Mouse (Mus musculus): ENCODE measurements around the gene Ccl4. TPM values are rescaled to one million over a fixed set of nuclear protein-coding genes. Genes with fewer than 3 reads are reported as not detected.

The Ccl4 gene
- polyA plus RNA-seq, 1 experiment: 3.8 TPM

DNA sequence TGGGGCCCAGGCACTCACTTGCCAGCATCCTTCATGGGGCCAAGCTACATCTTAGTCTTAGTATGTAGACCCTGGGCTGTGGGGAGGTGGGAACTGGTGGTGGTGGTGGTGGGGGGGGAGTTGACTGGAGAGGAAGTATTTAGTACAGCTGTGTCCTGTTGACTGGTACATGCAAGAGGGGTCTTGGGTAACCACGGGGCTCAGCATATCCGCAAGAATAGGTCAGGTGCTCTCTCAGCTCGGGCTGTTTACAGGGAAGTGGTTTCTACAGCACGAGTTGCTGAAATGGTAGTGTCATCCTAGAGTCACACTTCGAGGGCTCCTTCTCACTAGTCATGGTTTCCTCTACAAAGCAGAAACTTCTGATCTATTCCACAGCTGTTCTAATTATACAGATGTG, 22.2 kb upstream of the Ccl4 start:
- Histone ChIP-seq H3K4me3 (ENCODE audit: extremely low read depth, insufficient read depth, insufficient read length) (no peak overlapping the region), H3K27ac (ENCODE audit: insufficient read depth, low read length) (peak overlapping the region; percentile 71), H3K4me1 (ENCODE audit: control insufficient read depth, insufficient read depth, insufficient read length) (peaks cover 12% of the 10 kb centered on the region; the same call in 1 of the 2 replicates), H3K27me3 (ENCODE audit: control insufficient read depth, insufficient read depth, low read length) (no peaks in the 10 kb centered on the region), H3K36me3 (ENCODE audit: control insufficient read depth, insufficient read depth, low read length) (no peaks in the 10 kb centered on the region)
- TF ChIP-seq CTCF (IDR thresholded peaks at IDR 0.05; ENCODE audit: extremely low read depth, insufficient read depth, insufficient read length, insufficient replicate concordance) (no peak), POLR2A (IDR thresholded peaks at IDR 0.05; ENCODE audit: low read depth, low read length) (no peak)
- DNase-seq (ENCODE audit: low read depth in 1 of 2, low spot score in 2 of 2): peak; percentile 53 to 84
- WGBS: 4% methylated on average over 5 of the region's 5 CpGs

DNA sequence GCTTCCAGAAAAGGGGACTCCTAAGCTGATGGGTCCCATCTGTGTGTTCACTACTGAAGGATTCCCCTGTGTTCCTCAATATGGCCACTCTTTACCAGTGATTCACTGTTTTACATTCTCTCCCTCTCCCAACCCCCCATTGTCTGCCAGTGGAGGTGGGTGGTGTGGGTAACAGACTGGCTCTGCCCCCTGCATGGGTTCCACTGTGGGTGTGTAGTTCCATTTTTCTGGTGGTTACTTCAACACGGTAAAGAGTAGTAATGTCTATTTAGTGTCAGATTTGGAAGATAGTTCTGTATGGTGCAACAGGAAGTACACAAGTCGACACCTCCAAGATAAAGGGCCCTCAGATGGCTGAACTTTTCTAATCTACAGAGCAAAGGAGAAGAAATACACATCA, 21.2 kb upstream of the Ccl4 start:
- Histone ChIP-seq H3K4me1 (ENCODE audit: control insufficient read depth, insufficient read depth, insufficient read length) (peaks cover 12% of the 10 kb centered on the region; the same call in 1 of the 2 replicates), H3K4me3 (ENCODE audit: extremely low read depth, insufficient read depth, insufficient read length) (no peak overlapping the region), H3K27me3 (ENCODE audit: control insufficient read depth, insufficient read depth, low read length) (no peaks in the 10 kb centered on the region), H3K36me3 (ENCODE audit: control insufficient read depth, insufficient read depth, low read length) (no peaks in the 10 kb centered on the region), H3K27ac (ENCODE audit: insufficient read depth, low read length) (no peak overlapping the region; the same call in 1 of the 2 replicates)
- 3% methylated on average over 2 of the region's 2 CpGs for WGBS
- TF ChIP-seq CTCF (IDR thresholded peaks at IDR 0.05; ENCODE audit: extremely low read depth, insufficient read depth, insufficient read length, insufficient replicate concordance) (no peak), POLR2A (IDR thresholded peaks at IDR 0.05; ENCODE audit: low read depth, low read length) (no peak)
- no peak for DNase-seq (ENCODE audit: low read depth in 1 of 2, low spot score in 2 of 2)

DNA sequence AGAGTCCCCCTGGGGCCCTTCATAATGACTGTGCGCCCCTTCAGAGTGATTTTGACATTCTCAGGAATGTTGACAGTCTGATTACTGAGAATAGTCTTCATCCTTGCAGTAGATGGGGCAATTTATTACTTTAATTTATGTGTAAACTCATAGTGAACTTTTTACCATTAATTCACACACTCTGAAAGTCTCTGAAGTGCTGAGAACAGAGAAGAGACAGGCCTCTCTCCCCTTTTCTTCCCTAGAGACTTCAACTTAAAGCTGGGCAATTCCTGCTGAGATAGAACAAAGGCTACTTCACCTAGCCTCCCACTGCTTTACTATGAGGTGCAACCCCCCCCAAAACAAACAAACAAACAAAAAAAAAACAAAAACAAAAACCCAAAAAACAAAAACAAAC, 16.9 kb upstream of the Ccl4 start, which contains the start of gene Rpl9-ps1:
Gene Rpl9-ps1, minus strand, starts transcription at position 101 of the 400 bp plus-strand sequence.
- TF ChIP-seq POLR2A (IDR thresholded peaks at IDR 0.05; ENCODE audit: low read depth, low read length) (no peak), CTCF (IDR thresholded peaks at IDR 0.05; ENCODE audit: extremely low read depth, insufficient read depth, insufficient read length, insufficient replicate concordance) (no peak)
- Histone ChIP-seq H3K4me1 (ENCODE audit: control insufficient read depth, insufficient read depth, insufficient read length) (peaks cover 3% of the 10 kb centered on the region; the same call in 1 of the 2 replicates), H3K4me3 (ENCODE audit: extremely low read depth, insufficient read depth, insufficient read length) (no peak within 1 kb of the TSS), H3K36me3 (ENCODE audit: control insufficient read depth, insufficient read depth, low read length) (no peaks in the 10 kb centered on the region), H3K27ac (ENCODE audit: insufficient read depth, low read length) (no peak within 1 kb of the TSS), H3K27me3 (ENCODE audit: control insufficient read depth, insufficient read depth, low read length) (no peaks in the 10 kb centered on the region)
- DNase-seq (ENCODE audit: low read depth in 1 of 2, low spot score in 2 of 2): no peak
- WGBS: 100% methylated on average over 1 of the region's 1 CpGs

DNA sequence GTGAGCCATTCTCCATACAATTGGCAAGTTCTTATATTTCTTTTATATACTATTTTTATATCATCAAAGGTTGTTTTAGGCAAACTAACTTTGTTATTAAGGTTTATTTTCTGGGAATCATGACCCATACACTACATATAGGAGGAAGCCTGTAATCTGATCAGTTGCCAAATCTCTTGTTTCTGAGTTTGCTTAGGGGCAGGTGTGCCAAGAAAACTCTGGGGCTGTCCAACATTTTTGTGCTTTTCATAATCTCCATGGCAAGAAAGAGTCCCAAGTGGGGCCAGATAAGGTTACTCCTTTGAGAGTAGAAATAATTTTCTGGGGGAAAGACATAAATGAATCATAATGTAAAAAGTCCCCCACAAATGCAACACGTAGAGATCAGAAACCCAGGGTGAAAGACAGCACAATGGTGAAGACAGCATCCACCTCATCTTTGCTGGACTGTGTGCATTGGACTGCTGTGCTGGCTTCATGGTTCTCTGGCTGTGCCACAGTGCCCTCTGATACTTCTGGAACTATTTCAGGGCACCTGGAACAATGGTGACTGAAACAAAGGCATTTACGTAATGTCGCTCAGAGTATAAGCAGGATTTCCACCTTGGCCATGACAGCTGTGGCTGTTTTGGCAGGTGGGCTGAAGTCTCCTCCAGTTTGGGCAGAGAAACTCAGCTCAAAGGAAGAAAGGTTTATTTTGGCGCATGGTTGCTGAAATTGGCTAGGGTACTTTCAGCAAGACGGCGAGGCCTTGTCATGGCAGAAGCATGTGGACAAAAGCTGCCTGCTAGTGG, 15.8 kb upstream of the Ccl4 start:
- no peak for TF ChIP-seq POLR2A (IDR thresholded peaks at IDR 0.05; ENCODE audit: low read depth, low read length)
- no peak for TF ChIP-seq CTCF (IDR thresholded peaks at IDR 0.05; ENCODE audit: extremely low read depth, insufficient read depth, insufficient read length, insufficient replicate concordance)
- Histone ChIP-seq H3K27me3 (ENCODE audit: control insufficient read depth, insufficient read depth, low read length) (no peaks in the 10 kb centered on the region), H3K4me1 (ENCODE audit: control insufficient read depth, insufficient read depth, insufficient read length) (no peaks in the 10 kb centered on the region), H3K4me3 (ENCODE audit: extremely low read depth, insufficient read depth, insufficient read length) (no peak overlapping the region), H3K36me3 (ENCODE audit: control insufficient read depth, insufficient read depth, low read length) (no peaks in the 10 kb centered on the region), H3K27ac (ENCODE audit: insufficient read depth, low read length) (no peak overlapping the region)
- no peak for DNase-seq (ENCODE audit: low read depth in 1 of 2, low spot score in 2 of 2)
- WGBS: 94% methylated on average over 6 of the region's 6 CpGs

DNA sequence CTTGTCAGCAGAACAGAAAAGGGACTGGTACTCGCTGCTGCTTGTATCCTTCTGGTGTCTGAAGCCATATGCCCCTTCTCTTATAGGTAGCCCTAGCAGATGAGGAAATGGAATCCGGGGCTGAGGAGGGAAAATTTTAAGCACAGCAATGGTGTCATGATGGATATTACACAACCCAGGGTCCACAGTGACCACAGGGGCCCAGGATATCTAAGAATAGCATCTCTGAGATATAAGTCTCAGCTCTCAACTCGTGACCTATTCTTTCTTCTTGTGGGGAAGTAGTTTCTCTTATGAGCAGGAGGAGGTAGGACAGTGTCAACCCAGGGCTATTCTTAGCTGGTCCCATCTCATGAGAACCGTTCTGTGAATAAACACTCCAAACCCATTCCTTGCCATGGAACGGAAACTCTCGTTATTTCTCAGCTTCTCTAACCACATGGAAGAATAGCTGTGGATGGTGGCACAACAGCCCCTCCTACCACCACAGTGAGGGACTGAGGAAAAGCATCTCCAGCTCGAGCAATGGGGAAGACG, 13.0 kb upstream of the Ccl4 start, which contains the start of gene Ccl3:
Gene Ccl3, minus strand, starts transcription at position 51 of the 537 bp plus-strand sequence.
- Histone ChIP-seq H3K4me3 (ENCODE audit: extremely low read depth, insufficient read depth, insufficient read length) (no peak within 1 kb of the TSS), H3K36me3 (ENCODE audit: control insufficient read depth, insufficient read depth, low read length) (no peaks in the 10 kb centered on the region), H3K27me3 (ENCODE audit: control insufficient read depth, insufficient read depth, low read length) (no peaks in the 10 kb centered on the region), H3K27ac (ENCODE audit: insufficient read depth, low read length) (0 out of 2 replicates have a peak within 1 kb of the TSS, but pooled peaks have one; percentile 16), H3K4me1 (ENCODE audit: control insufficient read depth, insufficient read depth, insufficient read length) (no peaks in the 10 kb centered on the region)
- DNase-seq (ENCODE audit: low read depth in 1 of 2, low spot score in 2 of 2): no peak
- TF ChIP-seq CTCF (IDR thresholded peaks at IDR 0.05; ENCODE audit: extremely low read depth, insufficient read depth, insufficient read length, insufficient replicate concordance) (no peak), POLR2A (IDR thresholded peaks at IDR 0.05; ENCODE audit: low read depth, low read length) (no peak)
- WGBS: 19% methylated on average over 8 of the region's 8 CpGs

DNA sequence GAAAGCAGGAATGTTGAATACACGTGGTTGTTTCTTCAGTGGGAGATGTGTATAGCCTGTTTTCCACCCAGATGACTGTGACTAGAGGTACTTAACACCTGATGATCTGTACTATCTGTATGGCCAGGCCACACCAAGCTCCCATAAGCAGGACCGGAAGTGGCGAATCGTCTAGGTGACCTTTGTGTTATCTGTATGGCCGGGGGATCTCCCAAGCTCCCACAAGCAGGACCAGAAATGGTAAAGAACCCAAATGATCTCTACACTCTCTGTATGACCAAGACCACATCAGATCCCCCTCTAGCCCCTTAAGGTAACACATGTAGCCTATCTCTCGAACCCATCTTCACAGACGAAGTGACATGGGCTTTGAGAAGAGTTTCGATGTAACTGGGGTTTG, 7.8 kb upstream of the Ccl4 start:
- H3K27me3 ChIP-seq (ENCODE audit: control insufficient read depth, insufficient read depth, low read length): no peaks in the 10 kb centered on the region
- no peaks in the 10 kb centered on the region; the same call in 1 of the 2 replicates for H3K4me1 ChIP-seq (ENCODE audit: control insufficient read depth, insufficient read depth, insufficient read length)
- no peak overlapping the region for H3K4me3 ChIP-seq (ENCODE audit: extremely low read depth, insufficient read depth, insufficient read length)
- TF ChIP-seq CTCF (IDR thresholded peaks at IDR 0.05; ENCODE audit: extremely low read depth, insufficient read depth, insufficient read length, insufficient replicate concordance) (no peak), POLR2A (IDR thresholded peaks at IDR 0.05; ENCODE audit: low read depth, low read length) (no peak)
- H3K36me3 ChIP-seq (ENCODE audit: control insufficient read depth, insufficient read depth, low read length): no peaks in the 10 kb centered on the region
- H3K27ac ChIP-seq (ENCODE audit: insufficient read depth, low read length): no peak overlapping the region
- no peak for DNase-seq (ENCODE audit: low read depth in 1 of 2, low spot score in 2 of 2)
- WGBS: 90% methylated on average over 8 of the region's 8 CpGs

All from spleen, adult 2 months (tissue).